Mouse (Mus musculus) mature B cell (primary cell): ENCODE results near the gene Cfap45.

Experiments used
- in situ Hi-C: fragments of 300-500 bp; cut with MboI; formaldehyde crosslinking; loops from 2 replicates; pipeline ENCODE4 v1.14.3; 2019

Cfap45 gene

DNA sequence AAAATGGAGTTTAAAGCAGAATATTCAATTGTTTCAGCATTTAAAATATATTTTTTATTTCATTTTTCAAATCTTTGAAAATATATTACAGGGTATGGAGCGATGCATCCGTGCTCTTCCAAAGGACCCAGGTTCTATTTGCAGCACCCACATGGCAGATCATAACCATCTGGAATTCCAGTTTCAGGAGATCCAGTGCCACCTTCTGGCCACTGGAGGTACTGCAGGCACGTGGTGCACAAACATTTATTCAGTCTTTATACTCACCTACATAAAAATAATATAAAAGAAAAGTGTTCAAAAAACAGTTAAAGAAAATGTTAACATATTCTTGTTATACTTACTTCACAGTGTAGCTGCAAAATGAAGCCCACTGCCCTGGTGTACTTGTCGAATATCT lies 2.6 kb upstream of the Cfap45 start:
- in situ Hi-C loops: no loop called here

DNA sequence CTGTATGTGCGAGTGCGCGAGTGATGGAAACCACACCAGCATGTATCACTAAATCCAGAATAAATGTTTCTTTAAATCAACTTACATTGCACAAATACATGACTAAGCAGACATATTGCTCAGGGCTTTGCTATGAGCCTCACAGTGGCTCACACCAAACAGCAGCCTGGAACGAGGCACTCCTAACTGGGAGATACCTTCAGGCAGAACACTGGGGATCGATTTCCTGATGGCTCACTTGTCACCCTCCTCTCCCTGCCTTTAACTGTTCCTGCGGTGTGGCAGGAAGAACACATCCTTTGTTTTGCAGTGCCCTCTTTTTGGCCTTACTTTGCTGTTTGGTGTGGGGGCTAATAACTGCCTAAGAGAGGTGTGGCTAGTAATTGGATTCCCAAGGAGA lies 957 bp upstream of the Cfap45 start:
- in situ Hi-C loops: loop anchor here (10.0 kb wide), 1 partner anchor 115 kb away; the partner anchor contains the start of gene Dusp23

DNA sequence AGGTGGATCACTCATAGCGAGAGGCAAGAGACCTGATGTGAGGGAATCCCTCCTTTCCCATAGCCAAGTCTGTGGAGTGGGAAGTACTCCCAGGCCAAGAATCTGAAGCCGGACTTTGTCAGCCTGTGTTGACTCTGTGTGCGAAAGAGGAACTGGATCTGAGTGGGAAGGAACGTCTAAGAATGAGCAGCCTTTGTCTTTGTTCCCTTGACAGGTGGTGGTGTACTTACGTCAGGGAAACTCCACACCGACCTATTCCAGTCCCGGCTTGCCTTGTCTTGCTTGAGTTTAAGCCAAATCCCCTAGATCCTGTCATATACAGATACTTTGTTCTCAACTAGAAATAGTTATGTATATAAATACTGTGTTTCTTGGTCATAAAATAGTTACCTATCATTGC lies 1.9 kb downstream of the Cfap45 start:
- in situ Hi-C loops: loop anchor here (10.0 kb wide), 1 partner anchor 112 kb away; the partner anchor contains the start of gene Dusp23

DNA sequence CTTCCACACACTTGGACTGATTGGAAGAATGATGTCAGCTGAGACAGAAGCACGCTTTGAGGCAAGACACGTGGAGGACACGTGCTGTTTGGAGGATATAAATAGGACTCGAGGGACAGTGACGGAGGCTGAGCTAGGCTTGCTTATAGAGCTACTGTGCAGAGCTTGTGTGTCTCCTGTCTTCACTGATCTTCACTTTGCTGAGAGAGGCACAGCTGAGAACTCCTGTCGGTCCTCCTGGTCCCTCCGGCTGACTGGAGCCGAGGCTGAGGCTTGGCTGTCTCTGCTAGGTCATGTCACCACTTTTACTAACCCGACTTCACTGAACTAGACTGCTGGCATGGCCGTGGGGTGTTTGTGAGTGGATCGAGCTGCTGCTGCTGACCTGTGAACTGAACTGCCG lies 3.1 kb downstream of the Cfap45 start:
- in situ Hi-C loops: loop anchor here (10.0 kb wide), 1 partner anchor 111 kb away; the partner anchor contains the start of gene Dusp23

DNA sequence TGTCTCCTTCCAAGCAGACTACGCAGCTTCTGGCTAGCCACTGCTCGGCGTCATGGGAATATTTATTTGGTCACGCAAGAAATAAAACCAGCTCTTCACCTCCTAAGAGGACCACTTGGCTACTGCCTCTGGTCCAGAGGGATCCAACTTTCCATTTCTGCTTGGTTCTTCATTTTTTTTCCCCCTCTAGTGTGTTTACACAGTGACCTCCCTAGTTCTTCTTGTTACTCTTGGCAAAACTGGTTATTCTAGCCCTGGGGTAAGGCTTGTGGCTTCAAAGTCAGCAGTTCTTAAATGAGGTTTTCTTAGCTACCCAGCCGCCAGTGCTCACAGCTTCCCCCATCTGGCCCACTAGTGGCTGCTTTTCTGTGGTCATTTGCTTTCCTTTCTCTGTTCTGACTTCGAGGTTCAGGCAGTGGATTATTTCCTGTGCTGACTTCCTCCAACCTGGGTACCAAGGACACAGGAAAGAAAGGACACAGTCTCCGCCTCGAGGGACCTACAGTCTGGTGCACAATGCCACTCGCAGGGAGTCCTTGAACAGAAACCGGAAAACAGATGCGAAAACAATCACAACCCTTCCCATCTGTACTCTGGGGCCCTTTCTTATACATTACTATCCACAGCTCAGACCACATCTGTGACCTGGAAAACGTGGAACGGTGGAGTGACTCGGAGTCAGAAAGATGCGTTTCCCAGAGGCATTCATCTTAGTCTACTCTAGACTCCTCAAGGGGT lies 4.6 kb downstream of the Cfap45 start:
- in situ Hi-C loops: loop anchor here (10.0 kb wide), 1 partner anchor 110 kb away; the partner anchor contains the start of gene Dusp23

DNA sequence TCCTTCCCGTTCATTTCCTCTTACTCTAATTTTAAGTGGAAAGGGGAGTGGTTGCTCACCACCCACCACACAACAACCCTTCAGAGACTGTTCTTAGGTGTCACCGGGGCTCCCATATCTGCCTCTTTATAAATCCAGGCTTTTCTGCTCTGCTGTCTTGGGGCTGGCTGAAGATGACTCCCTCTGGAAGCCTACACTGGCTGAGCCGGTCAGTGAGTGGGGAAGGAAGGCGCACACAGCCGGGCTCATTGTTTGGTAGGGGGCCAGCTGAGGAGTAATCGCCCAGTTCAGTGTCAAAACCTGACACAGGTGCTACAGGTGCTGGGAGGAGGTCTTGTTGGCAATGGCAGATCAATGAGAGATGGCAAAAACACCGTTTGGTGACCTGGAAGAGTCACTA lies 5.4 kb downstream of the Cfap45 start:
- in situ Hi-C loops: loop anchor here (10.0 kb wide), 1 partner anchor 109 kb away; the partner anchor contains the start of gene Dusp23

DNA sequence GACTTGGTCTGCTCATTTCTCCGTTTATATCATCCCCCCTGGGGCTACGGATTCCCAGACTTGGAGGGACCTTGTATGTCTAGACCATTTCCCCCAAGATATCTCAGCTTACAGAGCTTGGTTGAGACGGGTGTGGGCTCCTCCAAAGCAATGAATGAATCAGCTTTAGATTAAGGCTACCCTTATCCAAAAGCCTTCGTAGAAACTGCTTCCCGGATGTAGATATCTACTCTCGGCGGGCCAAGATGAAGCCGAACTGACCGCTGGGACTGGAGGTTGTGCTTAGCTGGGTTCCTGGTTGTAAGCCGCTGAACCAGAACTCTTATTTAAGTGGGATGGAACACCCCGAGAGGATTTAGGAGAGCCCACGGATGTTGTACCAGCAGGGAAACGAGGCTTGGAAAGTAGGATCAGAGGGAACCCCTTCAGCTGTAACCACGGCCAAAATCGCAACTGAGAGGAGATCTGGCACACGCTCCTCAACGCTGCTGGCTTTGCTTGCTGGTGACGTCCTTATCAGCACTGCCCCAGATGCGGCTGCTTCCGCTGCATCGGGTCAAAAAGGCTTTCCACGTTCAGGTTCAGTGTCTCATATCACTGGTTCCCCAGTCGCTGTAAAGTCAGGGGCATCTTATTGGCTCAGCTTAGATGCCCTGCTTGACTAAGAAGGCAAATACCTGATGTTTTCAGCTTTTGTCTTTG lies 5.9 kb downstream of the Cfap45 start:
- in situ Hi-C loops: loop anchor here (10.0 kb wide), 1 partner anchor 108 kb away; the partner anchor contains the start of gene Dusp23

DNA sequence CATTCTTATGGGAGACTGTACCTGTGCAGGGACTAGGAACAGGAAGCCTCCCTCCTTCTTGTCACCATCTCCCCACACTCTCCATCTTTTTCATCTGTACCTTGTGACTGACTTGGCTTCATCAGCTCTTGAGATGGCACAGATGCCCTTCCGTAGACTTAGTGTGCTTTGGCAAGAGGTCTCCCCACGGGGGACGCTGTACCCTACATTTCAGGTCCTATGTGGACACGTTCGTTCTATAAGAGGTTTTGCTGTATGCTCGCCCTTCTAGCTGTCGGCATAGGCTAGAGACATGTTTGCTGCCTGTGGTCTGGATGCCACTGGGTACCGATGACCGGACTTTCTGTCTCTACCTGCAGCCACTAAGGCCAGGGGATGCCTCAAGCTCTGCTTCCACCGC lies 6.8 kb downstream of the Cfap45 start:
- in situ Hi-C loops: loop anchor here (10.0 kb wide), 1 partner anchor 107 kb away; the partner anchor contains the start of gene Dusp23

DNA sequence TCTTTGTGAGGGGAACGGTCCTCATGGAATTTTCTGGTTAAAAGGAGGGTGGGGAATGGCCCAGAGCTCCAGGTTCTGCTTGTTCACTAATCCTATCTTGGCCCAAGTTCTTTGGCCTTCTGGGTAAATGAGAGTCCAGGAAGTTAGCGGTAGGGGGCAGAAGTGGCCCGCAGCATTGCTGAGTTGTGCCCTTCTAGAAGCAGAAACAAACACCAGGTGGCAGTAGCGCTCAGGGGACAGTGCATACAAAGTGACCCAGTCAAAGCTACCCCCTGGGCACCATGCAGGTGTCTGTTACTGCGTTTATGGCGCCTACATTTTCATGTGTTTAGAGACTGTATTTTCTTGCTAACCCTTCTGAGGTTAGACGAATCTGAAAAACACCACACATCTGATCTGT lies 8.1 kb downstream of the Cfap45 start:
- in situ Hi-C loops: loop anchor here (10.0 kb wide), 1 partner anchor 106 kb away; the partner anchor contains the start of gene Dusp23

DNA sequence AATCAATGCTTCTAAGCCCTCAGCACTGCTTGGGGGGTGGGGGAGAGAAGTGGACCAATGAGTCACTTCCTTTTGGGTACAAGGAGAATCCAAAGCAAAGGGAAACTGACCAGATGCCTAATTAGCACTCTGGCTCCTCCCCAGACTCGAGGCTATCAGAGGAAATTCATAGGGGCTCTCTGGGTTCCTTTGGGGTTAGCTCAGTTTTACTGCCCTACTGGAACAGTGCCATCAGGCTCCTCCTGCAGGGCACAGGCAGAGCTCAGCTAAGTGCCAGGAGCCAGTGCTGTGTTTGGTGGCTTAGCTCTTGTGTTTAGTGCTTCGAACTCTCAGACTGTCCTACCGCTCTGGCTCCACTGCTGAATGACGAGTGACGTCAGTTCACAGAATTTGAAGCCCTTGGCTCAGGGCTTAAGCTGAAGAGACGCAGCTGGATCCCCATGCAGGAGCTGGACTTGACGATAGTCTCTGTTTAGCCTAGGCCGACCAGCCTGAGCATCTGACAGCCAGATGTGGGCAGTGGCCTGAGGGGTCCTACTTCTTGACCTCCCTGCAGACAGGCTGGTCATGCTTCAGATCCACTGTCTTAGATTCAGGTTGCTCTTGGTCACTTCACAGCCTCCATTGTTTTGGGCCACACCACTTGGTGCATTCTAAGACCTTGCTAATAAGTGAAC lies 10.1 kb downstream of the Cfap45 start:
- in situ Hi-C loops: no loop called here

DNA sequence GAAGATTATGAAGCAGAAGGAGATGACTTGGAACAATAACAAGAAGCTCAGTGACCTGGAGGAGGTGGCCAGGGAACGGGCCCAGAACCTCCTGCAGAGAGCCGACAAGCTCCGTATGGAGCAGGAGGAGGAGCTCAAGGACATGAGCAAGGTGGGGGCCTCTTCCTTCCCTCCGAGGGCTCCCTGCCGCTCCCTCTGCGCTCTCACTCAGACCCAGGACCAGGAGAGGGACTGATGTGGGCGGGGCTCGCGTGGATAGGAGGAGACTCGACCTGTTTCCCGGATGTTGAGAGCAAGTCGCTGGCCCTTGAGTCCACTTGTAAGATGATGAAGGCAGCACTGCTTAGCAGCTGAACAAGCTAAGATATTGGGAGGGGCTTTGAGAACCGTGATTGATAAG lies 11.9 kb downstream of the Cfap45 start:
- in situ Hi-C loops: no loop called here

DNA sequence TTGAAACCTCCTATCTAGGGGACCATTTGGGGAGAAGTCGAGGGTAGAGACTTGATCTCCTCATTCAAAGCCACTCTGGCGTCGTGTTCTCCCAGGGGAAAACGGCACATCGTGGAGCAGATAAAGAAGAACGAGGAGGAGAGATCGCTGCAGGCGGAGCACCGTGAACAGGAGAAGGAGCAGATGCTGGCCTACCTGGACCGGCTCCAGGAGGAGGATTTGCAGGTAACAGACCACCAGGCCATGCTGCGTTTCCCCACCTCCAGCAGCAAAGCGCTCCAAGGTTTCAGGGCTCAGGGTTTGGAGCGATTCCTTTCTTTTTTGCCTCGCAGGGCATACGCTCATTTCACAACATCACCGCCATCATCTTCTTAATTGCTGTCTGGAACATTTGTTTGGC lies 14.5 kb downstream of the Cfap45 start:
- in situ Hi-C loops: no loop called here

DNA sequence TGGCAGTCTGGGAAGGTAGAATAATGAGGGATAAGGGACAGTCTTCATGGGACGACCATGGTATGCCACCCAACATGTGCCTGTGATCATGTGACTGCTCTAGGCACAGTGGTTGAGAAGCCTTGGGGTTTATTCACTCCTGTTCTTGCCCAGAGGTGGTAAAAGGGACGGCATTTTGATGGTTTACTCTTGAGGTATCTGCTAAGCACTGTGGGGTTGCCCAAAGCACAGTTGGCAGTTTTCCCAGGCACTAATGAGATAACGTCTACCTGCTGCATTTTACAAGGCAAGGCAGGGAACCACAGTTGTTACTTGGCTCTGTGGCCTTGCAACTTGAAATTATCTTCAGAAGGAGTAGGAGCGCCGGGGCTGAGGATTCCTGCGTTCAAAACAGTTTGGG lies 19.2 kb downstream of the Cfap45 start:
- in situ Hi-C loops: no loop called here

DNA sequence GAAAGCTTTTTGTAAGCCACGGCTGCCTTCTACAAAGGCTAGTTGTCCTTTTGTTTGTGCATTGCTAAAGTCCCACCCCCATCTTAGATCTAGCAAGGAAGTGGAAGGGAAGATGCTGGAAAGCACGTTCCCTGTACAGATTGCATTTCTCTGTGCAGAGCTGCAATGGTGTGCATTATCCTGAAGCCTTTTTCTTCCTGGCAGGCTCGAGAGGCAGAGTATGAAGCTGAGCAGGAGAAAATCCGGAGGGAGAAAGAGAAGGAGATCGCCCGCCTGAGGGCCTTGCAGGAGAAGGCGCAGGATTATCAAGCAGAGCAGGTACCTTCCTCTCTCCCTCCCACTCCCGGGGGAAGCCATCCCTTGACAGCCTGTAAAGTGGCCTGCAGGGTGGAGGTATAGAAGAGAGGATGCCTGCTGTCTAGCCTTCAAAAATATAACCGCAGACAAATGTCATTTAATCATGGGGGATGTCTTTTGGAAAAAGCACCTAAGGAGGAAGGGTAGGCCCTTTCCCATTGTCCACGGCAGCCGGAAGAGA lies 19.8 kb downstream of the Cfap45 start:
- in situ Hi-C loops: no loop called here

DNA sequence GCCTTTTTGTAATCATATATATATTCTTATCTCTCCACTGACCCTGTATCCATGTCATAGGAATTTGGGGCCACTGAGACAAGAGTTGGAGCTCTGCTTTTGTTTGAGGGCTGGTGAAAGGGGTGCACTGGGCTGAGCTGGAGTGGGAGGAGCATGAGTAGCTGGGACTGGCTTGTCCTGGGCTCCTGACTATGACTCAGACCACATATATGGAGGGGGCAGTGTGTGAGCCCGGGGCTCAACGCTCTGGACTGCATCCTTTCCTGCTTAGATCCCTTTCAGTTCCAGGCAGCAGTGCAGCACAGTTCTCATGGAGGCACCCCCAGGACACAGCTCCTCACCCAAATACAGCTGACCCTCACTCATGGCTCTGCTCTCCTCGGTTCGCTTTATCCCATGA lies 25.5 kb downstream of the Cfap45 start:
- in situ Hi-C loops: no loop called here

DNA sequence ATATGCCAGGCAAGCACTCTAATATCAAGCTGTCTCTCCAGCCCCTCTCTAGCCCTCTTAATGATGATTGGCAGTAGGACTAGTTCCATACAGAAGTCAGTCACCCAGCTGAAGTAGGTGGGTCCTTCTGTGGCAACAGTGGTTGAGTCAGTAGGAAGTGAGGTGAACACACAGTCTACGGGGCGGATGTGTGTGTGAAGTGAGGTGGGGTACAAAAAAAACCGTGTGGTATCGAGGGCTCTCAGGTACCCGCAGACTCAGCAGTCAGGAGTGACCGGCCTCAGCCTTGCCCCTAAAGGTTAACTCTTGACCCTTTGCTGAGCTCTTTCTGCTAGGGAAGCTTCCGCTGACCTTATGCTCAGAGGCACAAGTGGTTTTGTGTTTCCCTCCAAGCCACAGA lies 27.9 kb downstream of the Cfap45 start:
- in situ Hi-C loops: no loop called here

DNA sequence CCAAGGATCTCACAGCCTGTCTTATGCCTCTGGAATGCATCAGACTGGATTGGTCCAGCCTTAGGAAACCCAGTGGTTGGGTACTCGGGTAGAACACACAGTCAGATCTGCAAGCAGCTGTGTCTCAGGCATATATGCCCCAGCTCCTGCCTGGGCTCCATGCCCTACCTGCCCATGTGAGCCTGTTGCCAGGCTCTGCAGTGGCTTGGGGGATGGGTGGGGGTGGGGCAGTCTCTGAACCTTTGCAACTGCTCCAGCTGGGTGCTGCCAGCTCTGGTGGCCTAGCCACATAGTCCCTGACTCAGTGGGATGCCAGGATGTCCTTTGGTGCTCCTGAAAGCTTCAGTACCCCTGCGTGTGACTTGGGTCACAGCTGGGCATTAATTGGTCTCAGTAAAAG lies 28.7 kb downstream of the Cfap45 start:
- in situ Hi-C loops: no loop called here

DNA sequence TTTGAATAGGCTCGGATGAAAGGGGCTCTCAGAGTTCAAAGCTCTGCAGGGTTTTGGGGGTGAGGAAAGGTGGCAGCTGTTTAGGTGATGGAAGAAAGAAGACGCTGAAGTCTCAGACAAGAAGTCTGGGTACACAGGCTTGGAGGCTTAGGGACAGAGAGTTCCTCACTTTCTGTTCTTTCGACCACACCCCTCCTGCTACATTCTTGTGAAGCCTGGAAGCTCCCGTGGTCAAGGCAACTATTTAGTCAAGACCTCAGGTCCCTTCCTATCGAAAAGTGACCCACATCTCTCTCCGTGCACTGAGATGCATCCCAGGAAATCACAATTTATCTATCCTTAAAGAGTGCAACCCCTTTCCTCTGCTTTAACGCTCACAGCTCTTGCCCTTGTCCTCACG lies 29.1 kb downstream of the Cfap45 start:
- in situ Hi-C loops: no loop called here

DNA sequence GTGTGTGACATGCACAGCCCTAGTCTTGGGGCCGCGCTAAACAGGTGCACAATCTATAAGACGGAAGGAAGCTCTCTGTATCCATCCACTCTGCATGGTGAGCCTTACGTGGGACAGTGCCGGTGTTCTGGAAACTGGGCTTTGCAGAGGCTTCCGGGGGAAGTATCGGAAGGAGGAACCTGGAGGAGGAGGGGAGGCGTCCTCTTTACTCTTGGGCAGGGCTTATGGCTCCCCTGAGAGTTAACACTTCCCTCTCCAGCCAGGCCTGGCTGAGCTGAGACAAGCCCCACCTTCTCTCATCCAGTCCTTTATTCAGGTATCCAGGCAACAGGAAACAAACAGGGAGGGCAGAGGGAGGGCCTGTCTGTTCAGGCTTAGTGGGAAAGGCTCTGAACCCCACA lies 29.9 kb downstream of the Cfap45 start:
- in situ Hi-C loops: no loop called here

DNA sequence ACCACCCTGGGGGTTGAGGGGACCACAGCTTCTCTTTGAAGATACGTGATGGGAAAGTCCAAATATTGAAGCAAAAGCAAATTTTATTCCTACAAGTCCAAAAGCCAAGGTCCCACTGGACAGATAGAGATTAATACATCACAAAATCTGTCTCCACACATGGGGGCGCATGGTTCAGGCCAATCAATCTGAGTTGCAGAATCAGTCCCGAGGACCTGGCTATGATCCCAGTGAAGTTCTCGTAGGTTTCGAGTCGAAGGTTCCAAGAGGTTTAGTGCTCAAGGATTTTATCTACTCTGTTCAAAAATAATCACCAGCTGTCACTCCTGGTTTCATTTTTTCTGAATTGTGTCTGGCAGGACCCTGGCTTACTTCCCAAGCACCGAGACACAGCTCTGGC lies 30.4 kb downstream of the Cfap45 start:
- in situ Hi-C loops: no loop called here

DNA sequence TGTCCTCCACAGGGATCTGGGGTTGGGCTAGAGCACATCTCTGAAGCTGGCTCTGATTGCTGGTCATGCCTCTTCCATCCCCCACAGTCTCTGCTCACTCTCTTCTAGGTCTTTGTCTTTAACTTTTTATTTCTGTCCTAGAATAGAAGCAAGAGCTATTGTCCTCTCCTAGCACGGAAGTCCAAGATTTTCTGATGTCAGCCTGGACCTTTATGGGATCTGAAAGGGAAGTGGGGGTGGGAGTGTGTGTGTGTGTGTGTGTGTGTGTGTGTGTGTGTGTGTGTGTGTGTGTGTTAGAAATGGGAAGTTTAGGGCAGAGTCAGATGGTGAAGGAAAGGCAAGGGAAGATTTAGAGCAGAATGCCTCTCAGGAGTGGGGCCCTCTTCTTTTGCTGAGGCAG lies 32.0 kb downstream of the Cfap45 start:
- in situ Hi-C loops: no loop called here

DNA sequence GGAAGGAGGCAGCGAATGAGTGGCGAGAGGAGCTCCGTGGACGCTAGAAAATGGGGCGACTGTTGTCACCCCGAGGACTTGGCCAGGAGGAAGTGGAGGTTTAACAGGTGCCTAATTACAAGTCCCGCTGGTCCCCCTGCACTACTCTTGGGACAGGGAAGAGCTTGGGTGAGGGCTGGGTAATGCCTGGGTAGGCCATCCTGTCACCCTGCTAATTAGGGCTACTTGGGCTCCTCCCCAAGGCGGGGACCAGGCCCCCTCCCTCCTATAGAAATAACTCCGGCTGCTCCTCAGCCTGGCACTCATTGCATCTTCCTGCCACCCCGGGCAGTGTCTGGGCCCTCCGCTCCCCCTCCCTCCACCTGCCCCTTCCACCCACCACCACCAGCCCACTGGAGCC lies 35.0 kb downstream of the Cfap45 start, which contains the start of gene Vsig8:
Gene Vsig8, plus strand, starts transcription at position 301 of the 400 bp plus-strand sequence.
- in situ Hi-C loops: no loop called here
